Mouse (Mus musculus): ENCODE measurements around the gene Iqgap3.

Iqgap3 gene

DNA sequence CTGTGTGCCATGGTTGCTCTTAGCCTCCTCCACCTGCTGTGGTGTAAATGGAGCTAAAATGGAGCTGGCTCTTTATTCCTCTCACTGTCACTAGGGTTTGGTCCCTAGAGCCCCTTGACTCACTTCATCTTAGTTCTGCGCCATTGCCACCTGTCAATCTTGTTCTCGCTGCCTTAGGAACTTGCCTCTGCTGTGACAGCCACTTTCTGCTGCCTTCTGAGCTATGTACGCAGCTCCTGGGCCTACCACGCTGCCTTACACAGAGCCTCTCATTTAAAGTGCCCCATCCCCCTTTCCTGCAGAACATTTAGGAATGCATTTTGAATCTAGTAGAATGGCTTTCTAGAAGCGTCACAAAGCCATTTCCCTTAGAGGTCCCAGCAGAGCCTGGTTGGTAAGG lies 12.4 kb downstream of the Iqgap3 start:
- no peak for DNase-seq (ENCODE audit: low spot score)

DNA sequence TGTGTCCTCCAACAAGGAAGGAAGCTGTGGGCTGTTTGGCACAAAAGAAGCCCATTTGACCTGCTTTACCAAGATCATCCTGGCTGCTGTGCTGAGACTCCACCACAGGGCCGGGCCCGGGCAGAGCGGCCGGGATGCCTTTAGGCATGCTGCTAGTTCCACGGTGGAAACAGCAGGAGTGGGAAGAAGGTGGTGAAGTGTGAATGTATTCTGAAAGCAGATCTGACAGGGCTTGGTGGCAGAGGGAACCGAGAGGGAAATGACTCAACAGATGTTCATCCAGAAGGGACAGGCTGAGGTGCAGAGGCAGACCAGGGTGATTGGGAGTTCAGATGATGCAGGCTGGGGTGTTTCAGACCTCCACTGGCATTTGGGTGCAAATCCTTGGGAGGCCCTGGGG lies 15.9 kb downstream of the Iqgap3 start:
- DNase-seq (ENCODE audit: low spot score): no peak

DNA sequence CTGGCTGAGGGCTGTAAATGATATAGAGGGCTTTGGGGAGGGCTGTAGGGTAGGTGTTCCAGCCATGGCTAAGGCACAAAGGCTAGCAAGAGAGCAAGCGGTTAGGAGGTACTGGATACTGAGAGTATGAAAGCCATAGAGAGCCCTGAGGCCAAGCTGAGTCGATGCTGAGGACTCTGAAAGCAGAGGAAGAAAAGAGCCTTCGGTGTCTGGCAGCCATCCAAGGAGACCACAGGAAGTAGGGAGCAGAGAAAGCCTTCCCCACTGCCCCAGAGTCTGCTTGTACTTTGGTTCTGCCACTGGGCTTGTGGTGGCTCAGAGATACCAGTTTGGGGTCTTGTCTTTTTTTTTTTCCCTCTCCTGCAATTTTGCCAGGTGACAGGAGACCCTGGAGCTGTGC lies 18.5 kb downstream of the Iqgap3 start:
- DNase-seq (ENCODE audit: low spot score): no peak

DNA sequence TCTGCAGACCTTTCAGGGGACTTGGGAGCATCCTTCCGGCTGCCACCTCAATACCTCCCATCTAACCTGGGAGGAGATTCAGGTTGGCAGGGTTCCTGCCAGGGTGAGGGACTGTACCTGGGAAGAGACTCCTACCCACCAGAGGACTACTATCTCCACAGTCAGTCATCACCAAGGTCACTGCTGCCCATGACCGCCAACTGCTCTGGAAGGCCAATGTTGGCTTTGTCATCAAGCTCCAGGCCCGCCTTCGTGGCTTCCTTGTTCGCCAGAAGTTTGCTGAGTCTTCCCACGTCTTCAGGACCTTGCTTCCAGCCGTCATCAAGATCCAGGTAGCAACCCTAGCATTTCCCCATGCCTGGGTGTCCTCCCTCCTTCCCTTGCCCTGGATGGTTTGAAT lies 20.0 kb downstream of the Iqgap3 start:
- no peak for DNase-seq (ENCODE audit: low spot score)

DNA sequence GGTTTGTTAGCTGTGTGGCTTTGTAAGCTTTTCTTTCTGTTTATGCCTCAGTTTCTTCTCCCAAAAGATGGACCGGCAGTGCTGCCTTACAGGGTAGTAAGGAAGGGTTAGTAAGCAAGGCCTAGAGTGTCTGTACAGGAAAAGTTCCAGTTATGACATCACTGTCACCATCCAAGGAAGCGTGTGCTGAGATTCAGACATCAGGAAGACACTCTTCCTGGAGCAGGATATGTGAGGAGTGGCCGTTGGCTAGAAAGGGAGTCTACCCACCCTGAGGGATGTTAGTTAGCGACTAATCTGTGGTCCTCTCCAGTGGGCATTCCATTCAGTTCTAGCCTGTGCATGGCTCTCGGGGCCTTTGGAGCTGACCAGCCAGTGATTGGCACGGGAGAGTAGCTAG lies 20.4 kb downstream of the Iqgap3 start:
- no peak for DNase-seq (ENCODE audit: low spot score)

GRCm38 (mm10) chr3:88102611-88103010 lies 20.8 kb downstream of the Iqgap3 start:
- DNase-seq (ENCODE audit: low spot score): no peak

DNA sequence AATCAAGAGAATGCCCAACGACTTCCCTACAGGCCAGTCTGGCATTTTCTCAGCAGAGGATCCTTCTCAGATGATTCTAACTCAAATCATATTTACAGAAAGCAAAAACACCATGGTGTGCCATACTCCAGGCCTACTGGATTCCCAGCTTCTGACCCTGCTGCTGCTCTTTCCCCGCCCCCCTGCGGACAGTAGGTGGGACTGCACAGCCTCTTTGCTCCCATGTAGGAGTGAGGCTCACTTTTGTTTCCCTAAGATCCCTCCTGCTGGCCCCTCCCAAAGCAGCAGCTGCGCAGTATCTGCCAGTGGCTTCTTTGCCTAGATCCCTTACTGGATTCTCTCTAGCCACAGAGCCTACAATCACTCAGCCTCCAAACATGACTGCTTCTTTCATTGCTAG lies 24.4 kb downstream of the Iqgap3 start:
- no peak for DNase-seq (ENCODE audit: low spot score)

- DNase-seq (ENCODE audit: low spot score): peak; percentile 5
These were observed 27.4 kb downstream of the Iqgap3 start for GRCm38 (mm10) chr3:88109126-88109525.

GRCm38 (mm10) chr3:88114396-88114795 lies 32.6 kb downstream of the Iqgap3 start:
- DNase-seq (ENCODE audit: low spot score): no peak

GRCm38 (mm10) chr3:88120117-88120651 lies 38.4 kb downstream of the Iqgap3 start:
- no peak for DNase-seq (ENCODE audit: low spot score)

DNA sequence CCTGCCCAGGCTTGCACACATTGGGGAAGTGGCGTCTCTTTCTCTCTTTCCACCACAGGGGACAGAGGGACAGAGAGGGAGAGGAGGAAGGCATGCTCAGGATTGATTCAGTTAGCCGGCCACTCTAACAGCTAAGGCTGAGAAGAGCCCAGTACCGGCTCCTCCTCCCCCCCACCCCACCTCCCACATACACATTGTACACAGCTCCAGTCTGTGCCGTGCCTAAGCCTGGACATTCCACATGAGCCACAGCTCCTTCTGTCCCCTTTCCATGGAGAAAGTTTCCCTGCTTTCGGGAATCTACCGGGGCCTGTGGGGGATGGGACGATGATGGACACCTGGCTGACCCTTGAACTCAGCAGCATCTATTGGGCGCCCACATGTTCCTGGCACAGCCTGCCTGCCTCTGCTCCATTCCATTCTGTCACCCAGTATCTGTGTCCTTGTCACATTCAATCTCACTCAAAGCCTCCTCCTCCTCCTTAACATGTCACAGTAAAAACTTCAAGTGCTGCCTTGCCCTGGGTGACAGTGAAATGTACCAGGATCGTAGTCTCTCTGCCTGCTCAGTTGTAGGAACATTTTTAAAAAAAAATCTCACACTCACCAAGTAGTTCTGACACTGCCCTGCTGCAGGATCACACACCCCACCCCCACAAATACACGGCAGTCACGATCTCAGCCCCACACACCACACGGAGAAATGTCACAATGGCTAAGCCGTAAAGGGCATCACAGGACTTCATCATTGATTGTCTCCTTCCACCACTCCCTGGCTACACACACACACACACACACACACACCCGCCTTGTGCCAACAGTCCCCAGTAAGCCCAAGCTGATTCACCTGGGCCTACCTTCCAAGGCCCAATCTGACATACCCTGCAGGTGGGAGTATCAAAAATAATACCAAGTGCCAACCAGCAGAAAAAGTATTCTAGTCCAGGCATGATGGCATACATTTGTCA lies 39.7 kb downstream of the Iqgap3 start:
- no peak for DNase-seq (ENCODE audit: low spot score)

- DNase-seq (ENCODE audit: low spot score): no peak
These were observed 43.4 kb downstream of the Iqgap3 start for GRCm38 (mm10) chr3:88125195-88125594.

GRCm38 (mm10) chr3:88126181-88126580 lies 44.4 kb downstream of the Iqgap3 start:
- DNase-seq (ENCODE audit: low spot score): no peak

DNA sequence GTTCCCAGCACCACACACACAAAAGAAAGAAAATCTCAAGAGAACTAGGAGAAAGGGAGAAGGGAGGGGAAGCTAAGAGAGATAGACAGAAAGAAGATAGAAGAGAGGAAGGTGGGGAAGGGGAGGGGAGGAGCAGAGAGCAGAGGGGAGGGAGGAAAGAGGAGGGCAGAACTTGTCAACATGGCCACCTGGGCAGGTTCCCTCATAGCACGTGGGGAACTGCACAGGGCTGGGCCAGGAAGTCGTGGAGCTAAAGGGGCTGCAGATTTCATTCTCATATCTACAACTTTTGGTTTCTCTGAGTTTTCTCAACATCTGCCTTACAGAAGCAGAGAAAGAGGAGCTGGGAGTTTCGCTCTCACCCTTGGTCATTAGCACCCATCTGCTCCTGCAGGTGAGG lies 45.9 kb downstream of the Iqgap3 start:
- no peak for DNase-seq (ENCODE audit: low spot score)

DNA sequence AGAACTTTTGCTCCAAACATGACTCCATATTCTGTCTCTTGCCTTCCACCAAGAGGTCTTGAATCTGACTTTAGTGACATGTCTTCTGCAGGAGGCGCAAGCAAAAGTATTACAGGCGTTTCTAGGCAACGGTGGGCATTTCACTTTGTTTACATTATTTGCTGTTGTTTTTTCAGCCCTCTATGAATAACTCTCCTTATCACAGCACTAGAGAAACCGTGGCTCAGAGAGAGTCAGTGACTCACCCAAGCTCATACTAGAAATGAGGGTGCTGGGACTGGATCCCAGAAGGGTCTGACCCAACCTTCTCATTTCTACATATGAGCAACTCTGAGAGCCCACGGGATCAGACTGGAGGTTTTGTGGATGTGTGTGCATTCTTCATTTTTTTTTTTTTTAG lies 46.3 kb downstream of the Iqgap3 start:
- DNase-seq (ENCODE audit: low spot score): no peak

- DNase-seq (ENCODE audit: low spot score): no peak
These were observed 47.2 kb downstream of the Iqgap3 start for GRCm38 (mm10) chr3:88129006-88129405.

DNA sequence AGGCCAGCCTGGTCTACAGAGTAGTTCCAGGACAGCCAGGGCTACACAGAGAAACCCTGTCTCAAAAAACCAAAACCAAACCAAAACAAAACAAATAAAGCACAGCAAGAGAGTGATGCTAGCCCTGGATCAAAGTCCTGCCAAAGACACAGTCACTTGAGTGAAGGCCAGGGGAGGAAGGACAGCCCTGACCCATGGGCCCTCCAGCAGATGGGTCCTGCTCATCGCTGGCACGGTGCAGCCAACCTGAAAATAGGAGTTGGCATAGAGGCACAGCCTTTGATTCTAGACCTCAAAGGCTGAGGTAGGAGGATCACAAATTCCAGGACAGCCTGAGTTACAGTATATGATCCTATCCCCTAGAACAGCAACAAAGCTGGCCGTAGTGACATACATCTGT lies 49.3 kb downstream of the Iqgap3 start:
- DNase-seq (ENCODE audit: low spot score): no peak

DNA sequence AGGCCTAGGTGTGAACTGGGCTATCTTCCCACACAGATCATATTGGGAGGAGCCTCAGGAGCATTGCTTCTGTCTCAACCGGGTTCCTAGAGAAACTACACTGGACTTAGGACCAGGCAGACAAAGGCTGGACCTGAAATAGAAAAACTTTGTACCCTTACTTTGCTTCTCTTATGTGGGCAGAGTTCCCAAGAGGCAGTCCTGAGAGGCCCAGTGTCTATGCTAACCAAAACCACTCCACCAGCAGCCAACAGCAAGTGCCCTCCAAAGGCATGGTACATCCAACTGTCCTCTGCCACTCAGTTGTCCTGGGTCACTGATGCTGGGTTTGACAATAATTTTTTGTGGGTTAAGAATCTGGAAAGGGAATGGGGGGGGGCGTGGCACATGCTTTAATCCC lies 50.7 kb downstream of the Iqgap3 start:
- no peak for DNase-seq (ENCODE audit: low spot score)

GRCm38 (mm10) chr3:88133187-88133771 lies 51.5 kb downstream of the Iqgap3 start:
- DNase-seq (ENCODE audit: low spot score): no peak

GRCm38 (mm10) chr3:88136346-88136745 lies 54.6 kb downstream of the Iqgap3 start:
- no peak for DNase-seq (ENCODE audit: low spot score)

GRCm38 (mm10) chr3:88136945-88137494 lies 55.2 kb downstream of the Iqgap3 start:
- no peak for DNase-seq (ENCODE audit: low spot score)

DNA sequence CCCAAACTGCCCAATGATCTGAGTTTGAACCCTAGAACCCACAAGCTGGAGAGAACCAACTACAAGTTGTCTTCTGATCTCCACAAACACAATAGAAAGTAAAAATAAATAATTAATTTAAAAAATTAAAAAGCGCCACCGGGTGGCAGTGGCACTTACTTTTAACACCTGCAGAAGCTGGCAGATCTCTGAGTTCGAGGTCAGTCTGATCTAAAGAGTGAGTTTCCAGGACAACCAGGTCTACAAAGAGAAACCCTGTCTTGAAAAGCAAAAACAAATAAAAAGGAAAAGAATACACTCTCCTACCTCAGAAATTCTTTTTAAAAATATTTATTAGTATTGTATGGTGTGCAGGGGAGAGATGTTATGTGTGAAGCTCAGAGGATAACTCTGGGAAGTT lies 56.0 kb downstream of the Iqgap3 start:
- DNase-seq (ENCODE audit: low spot score): peak; percentile 68

All from T-cell, adult 2 months (primary cell).